Mouse (Mus musculus) neutrophil, adult 5-6 weeks (primary cell): ENCODE results near the gene Med20. TPM values are rescaled to one million over a fixed set of nuclear protein-coding genes. Genes with fewer than 3 reads are reported as not detected.

Source experiments
- ATAC-seq: fragments of 151-379, 151-347 bp; 2 replicates; pipeline ENCODE4 v1.8.0; 2017; ENCODE audit warnings: mild to moderate bottlenecking, moderate TSS enrichment; ENCODE audit not compliant: insufficient number of reproducible peaks, poor library complexity, low FRiP score, severe bottlenecking; ENCODE audit errors: extremely low read depth
- total RNA-seq: library from RNA; stranded (forward); fragments of 200-1000 nt; gene quantifications from 2 replicates; pipeline ENCODE4 v1.2.3, GENCODE M21; 2017

Med20 gene
- total RNA-seq, 1 experiment from 2014 or later, result 57.4 TPM

DNA sequence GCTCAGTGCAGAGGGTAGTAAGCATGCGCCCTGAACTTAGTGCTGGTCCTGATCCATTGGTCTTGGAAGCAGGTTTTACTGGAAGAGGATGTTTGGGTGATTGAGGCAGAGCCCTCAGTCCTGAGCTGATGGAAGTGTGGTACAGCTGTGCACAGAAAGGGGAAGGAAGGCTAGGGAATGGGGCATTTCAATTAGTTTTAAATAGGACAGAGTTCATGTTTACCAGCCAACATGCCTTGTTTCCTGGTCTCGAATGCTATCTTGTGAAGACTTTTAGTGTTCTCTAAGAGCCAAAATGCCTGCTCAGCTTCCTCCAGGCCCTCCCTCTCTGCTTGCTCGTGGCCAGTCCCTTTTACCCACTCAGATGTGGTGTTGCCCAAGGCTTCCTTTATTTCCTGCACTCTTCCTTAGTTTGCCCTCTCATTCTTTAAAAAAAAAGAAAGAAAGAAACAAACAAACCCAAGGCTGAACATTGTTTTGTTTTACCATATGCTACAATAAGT, 47.4 kb downstream of the Med20 start:
- no peak for ATAC-seq

DNA sequence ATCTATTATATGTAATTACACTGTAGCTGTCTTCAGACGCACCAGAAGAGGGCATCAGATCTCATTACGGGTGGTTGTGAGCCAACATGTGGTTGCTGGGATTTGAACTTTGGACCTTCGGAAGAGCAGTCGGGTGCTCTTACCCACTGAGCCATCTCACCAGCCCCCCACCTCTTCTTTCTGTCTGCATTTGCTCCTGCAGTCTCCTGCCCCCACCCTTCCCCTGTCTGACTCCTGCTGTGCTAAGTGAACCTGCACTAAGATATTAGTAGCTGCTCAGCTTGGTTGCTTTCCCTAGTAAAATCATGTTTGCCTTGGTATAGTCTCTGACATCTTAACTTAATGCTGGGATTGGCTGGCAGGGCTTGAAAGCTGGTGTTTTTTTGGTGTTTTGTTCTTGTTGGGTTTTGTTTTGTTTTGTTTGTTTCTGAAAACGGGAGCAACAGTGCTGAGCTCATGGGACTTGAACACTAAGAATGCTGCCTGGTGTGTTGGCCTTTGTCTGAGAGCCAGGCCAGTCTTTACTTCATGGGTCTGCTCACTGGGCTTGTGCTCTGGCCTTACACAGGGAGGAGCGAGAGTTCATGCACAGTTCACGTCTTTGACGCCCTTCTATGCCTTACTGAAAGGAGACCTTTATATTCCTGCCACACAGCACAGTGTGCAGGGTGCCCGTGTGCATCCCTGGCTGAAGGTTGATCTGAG, 51.8 kb downstream of the Med20 start:
- no peak for ATAC-seq

DNA sequence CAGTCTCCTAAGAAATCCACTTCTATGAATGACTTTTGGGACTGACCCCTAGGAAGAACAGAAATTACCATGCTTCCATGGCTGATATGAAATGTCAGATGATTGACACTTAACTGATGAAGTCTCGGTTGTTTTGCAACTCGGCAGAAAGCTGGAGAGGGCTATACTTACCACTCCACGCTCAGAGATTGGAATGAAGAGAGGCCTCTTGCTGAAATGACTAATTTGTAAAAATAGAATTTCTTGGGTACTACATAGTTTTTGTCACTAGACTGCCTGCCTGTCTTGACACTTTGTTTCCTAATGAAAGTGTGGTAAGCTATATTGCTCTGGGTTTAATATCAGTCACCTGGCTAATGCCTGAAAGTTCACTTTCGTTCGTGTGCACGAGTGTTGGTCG, 53.1 kb downstream of the Med20 start:
- ATAC-seq, result no peak

DNA sequence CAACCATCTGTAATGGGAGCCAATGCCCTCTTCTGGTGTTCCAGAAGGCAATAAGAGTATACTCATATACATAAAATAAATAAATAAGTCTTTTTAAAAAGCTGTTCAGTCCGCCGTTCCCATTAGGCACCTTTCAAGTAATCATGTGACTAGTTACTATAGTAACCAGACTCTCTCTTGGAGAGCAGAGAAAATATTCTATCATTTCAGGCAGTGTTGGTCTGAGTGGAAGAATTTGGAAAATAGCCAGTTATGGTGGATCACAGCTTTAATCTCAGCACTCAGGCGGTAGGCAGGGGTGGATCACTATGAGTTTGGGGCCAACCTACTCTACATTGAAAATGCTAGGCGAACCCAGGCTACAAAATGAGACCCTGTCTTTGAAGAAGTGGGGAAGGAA, 57.8 kb downstream of the Med20 start:
- ATAC-seq, result no peak

DNA sequence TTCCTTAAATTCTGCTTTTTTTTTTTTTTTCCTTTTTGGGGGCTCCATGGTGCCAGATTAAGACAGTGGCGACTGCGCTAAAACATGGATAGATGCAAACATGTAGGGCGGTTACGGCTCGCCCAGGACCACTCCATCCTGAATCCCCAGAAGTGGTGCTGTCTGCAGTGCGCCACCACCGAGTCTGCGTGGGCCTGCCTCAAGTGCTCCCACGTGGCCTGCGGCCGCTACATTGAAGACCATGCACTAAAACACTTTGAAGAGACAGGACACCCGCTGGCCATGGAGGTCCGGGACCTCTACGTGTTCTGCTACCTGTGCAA, 60.6 kb downstream of the Med20 start:
- ATAC-seq, result no peak

DNA sequence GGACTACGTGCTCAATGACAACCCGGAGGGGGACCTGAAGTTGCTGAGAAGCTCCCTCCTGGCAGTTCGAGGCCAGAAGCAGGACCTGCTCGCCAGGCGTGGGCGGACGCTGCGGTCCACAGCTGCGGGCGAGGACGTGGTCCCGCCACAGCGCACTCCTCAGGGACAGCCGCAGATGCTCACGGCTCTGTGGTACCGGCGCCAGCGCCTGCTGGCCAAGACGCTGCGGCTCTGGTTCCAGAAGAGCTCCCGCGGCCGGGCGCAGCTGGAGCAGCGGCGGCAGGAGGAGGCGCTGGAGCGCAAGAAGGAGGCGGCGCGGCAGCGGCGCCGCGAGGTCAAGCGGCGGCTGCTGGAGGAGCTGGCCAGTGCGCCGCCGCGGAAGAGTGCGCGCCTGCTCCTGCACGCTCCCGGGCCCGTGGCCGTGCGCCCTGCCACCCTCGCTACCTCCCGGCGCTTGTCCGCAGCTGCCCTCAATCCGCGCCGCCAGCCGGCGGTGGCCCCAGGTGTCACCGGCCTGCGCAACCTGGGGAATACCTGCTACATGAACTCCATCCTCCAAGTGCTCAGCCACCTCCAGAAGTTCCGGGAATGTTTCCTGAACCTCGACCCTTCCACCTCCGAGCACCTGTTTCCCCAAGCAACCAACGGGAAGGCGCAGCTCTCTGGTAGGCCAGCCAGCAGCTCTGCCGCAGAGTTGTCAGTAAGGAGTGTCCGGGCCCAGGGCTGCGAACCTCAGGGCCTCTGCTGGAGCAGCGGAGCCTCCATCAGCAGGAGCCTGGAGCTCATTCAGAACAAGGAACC, 61.1 kb downstream of the Med20 start:
- no peak for ATAC-seq

Other genes starting within 250 kb of the Med20 start
- 20.6 and 29.4 TPM in 2 replicates for gene Mrps10, start 242.7 kb upstream of the Med20 start, total RNA-seq
- 1.7 TPM in 2 replicates for gene Guca1b, start 226.2 kb upstream of the Med20 start, total RNA-seq
- not detected in 2 replicates for gene Guca1a, start 211.0 kb upstream of the Med20 start, total RNA-seq
- gene AI661453, start 175.0 kb upstream of the Med20 start, total RNA-seq, result 1.4 and 1.7 TPM in 2 replicates
- not detected in 2 replicates for gene 1700001C19Rik, start 174.2 kb upstream of the Med20 start, total RNA-seq
- 78.6 and 83.3 TPM in 2 replicates for gene Taf8, start 109.3 kb upstream of the Med20 start, total RNA-seq
- 215 and 232 TPM in 2 replicates for gene Ccnd3, start 106.5 kb upstream of the Med20 start, total RNA-seq
- gene Bysl, start 90 bp upstream of the Med20 start, total RNA-seq, result 6.3 and 6.4 TPM in 2 replicates
- gene Gm20517, start within 50 bp of the Med20 start, total RNA-seq, result 2.5 and 3.3 TPM in 2 replicates
- gene Usp49, start 19.1 kb downstream of the Med20 start, total RNA-seq, result 3.1 and 3.8 TPM in 2 replicates
- 21.2 and 32.3 TPM in 2 replicates for gene Tomm6, start 76.8 kb downstream of the Med20 start, total RNA-seq
- 1.2 TPM in 1 of 2 replicates, not detected in the other for gene Frs3, start 77.4 kb downstream of the Med20 start, total RNA-seq
- gene Gm21981, start 82.9 kb downstream of the Med20 start, total RNA-seq, result not detected in 2 replicates
- gene Prickle4, start 83.2 kb downstream of the Med20 start, total RNA-seq, result not detected in 2 replicates
- gene Pgc, start 115.3 kb downstream of the Med20 start, total RNA-seq, result not detected in 2 replicates
- gene Tfeb, start 125.4 kb downstream of the Med20 start, total RNA-seq, result 86.0 and 116 TPM in 2 replicates
- gene Mdfi, start 223.1 kb downstream of the Med20 start, total RNA-seq, result not detected in 2 replicates